Mouse (Mus musculus) spleen, adult 2 months (tissue): ENCODE data around the gene Abhd6. TPM values are rescaled to one million over a fixed set of nuclear protein-coding genes. Genes with fewer than 3 reads are reported as not detected.

Experiments
- DNase-seq, 2 experiments: peaks; one replicate each; pipeline versions ENCODE4 v3.0.0 to v3.0.0-alpha.2; 2012 to 2021; ENCODE audit warnings: low spot score in 2 of 2, low read depth in 1 of 2
- H3K27ac ChIP-seq: fragments of 200-500 bp; 2 replicates; pipeline ENCODE4 v1.5.1; 2012; ENCODE audit warnings: low read length, inconsistent platforms; ENCODE audit not compliant: insufficient read depth
- H3K27me3 ChIP-seq: fragments of 200-500 bp; 2 replicates; pipeline ENCODE4 v1.6.1; 2012; ENCODE audit warnings: mild to moderate bottlenecking, moderate library complexity, low read length, inconsistent platforms; ENCODE audit not compliant: control insufficient read depth, insufficient read depth
- H3K36me3 ChIP-seq: fragments of 200-500 bp; 2 replicates; pipeline ENCODE4 v1.6.1; 2012; ENCODE audit warnings: mild to moderate bottlenecking, low read length, inconsistent platforms; ENCODE audit not compliant: control insufficient read depth, insufficient read depth
- H3K4me1 ChIP-seq: fragments of 200-500 bp; 2 replicates; pipeline ENCODE4 v1.6.1; 2011; ENCODE audit warnings: inconsistent platforms; ENCODE audit not compliant: control insufficient read depth, insufficient read depth, insufficient read length
- H3K4me3 ChIP-seq: fragments of 200-500 bp; 2 replicates; pipeline ENCODE4 v1.5.1; 2011; ENCODE audit warnings: mild to moderate bottlenecking, inconsistent platforms; ENCODE audit not compliant: insufficient read depth, insufficient read length; ENCODE audit errors: extremely low read depth
- CTCF ChIP-seq: fragments of 200-500 bp; IDR thresholded peaks from 2 replicates; pipeline ENCODE4 v1.5.1; 2011; ENCODE audit warnings: mild to moderate bottlenecking, inconsistent platforms; ENCODE audit not compliant: insufficient read depth, insufficient read length, insufficient replicate concordance; ENCODE audit errors: extremely low read depth
- POLR2A ChIP-seq: fragments of 200-500 bp; IDR thresholded peaks from 2 replicates; pipeline ENCODE4 v1.6.1; 2011; ENCODE audit warnings: low read depth, low read length, inconsistent platforms
- WGBS: fragments of 180-500 bp; shearing (Covaris S2); methylation state at CpG from one replicate; pipeline ENCODE4 v1.1.7; 2018; 5-methylcytosine and 5-hydroxymethylcytosine counted together
- polyA plus RNA-seq: library from polyadenylated mRNA; depleted of rRNA; stranded (reverse); fragments of >200 nt; gene quantifications from 2 replicates; pipeline ENCODE4 v1.2.3, GENCODE M21; 2012

Abhd6 gene
- polyA plus RNA-seq, 1 experiment = 8.6 TPM

GRCm38 (mm10) chr14:8063835-8064785 is 61.4 kb downstream of the Abhd6 start:
- H3K4me3 ChIP-seq = no peak overlapping the region
- DNase-seq = no peak
- 77% methylated on average over 8 of the region's 8 CpGs for WGBS

GRCm38 (mm10) chr14:8080165-8080679 is 77.5 kb downstream of the Abhd6 start, which contains the start of gene Rpp14:
TSS of gene Rpp14 (plus strand) at chr14:8080367.
- Histone ChIP-seq H3K4me3 (peak within 1 kb of the TSS; percentile 74), H3K27me3 (no peaks in the 10 kb centered on the region), H3K36me3 (peaks cover 7% of the 10 kb centered on the region), H3K27ac (peak within 1 kb of the TSS; percentile 95), H3K4me1 (no peaks in the 10 kb centered on the region; the same call in 1 of the 2 replicates)
- TF ChIP-seq POLR2A (no peak; the same call in none of the 2 replicates), CTCF (peak; percentile 92)
- WGBS = under 1% methylated on average over 47 of the region's 47 CpGs
- DNase-seq = peak; percentile 92 to 94

More at GRCm38 (mm10) chr14:8063835-8064785, 61.4 kb downstream of the Abhd6 start:
- Histone ChIP-seq H3K4me1 (no peaks in the 10 kb centered on the region), H3K36me3 (no peaks in the 10 kb centered on the region), H3K27ac (no peak overlapping the region), H3K27me3 (no peaks in the 10 kb centered on the region)
- TF ChIP-seq CTCF = no peak
- no peak for TF ChIP-seq POLR2A

GRCm38 (mm10) chr14:8080718-8081117 is 78.0 kb downstream of the Abhd6 start:
- H3K27me3 ChIP-seq = no peaks in the 10 kb centered on the region
- under 1% methylated on average over 11 of the region's 11 CpGs for WGBS
- TF ChIP-seq CTCF (no peak), POLR2A (no peak)
- DNase-seq = no peak
- H3K4me1 ChIP-seq = no peaks in the 10 kb centered on the region; the same call in 1 of the 2 replicates
- H3K36me3 ChIP-seq = peaks cover 11% of the 10 kb centered on the region
- H3K27ac ChIP-seq = peak overlapping the region; percentile 95
- H3K4me3 ChIP-seq = peak overlapping the region; percentile 74

GRCm38 (mm10) chr14:8082949-8083348 is 80.2 kb downstream of the Abhd6 start:
- WGBS = 94% methylated on average over 1 of the region's 1 CpGs
- H3K27ac ChIP-seq = no peak overlapping the region
- peaks cover 19% of the 10 kb centered on the region for H3K36me3 ChIP-seq
- H3K4me1 ChIP-seq = no peaks in the 10 kb centered on the region; the same call in 1 of the 2 replicates
- no peak overlapping the region for H3K4me3 ChIP-seq
- no peak for DNase-seq
- no peak for TF ChIP-seq CTCF
- no peak for TF ChIP-seq POLR2A
- H3K27me3 ChIP-seq = no peaks in the 10 kb centered on the region

GRCm38 (mm10) chr14:8089016-8089415 is 86.3 kb downstream of the Abhd6 start:
- Histone ChIP-seq H3K4me3 (no peak overlapping the region), H3K27ac (no peak overlapping the region), H3K27me3 (no peaks in the 10 kb centered on the region), H3K4me1 (no peaks in the 10 kb centered on the region), H3K36me3 (peaks cover 35% of the 10 kb centered on the region)
- TF ChIP-seq CTCF = no peak
- TF ChIP-seq POLR2A = no peak
- 87% methylated on average over 2 of the region's 2 CpGs for WGBS
- DNase-seq = no peak

GRCm38 (mm10) chr14:8092573-8092972 is 89.9 kb downstream of the Abhd6 start:
- TF ChIP-seq CTCF (no peak), POLR2A (no peak)
- Histone ChIP-seq H3K27me3 (no peaks in the 10 kb centered on the region), H3K4me1 (peaks cover 6% of the 10 kb centered on the region; the same call in 1 of the 2 replicates), H3K27ac (no peak overlapping the region), H3K4me3 (no peak overlapping the region), H3K36me3 (peaks cover 22% of the 10 kb centered on the region)
- WGBS = 86% methylated on average over 2 of the region's 2 CpGs
- no peak for DNase-seq

GRCm38 (mm10) chr14:8093427-8093826 is 90.7 kb downstream of the Abhd6 start:
- Histone ChIP-seq H3K27me3 (no peaks in the 10 kb centered on the region), H3K4me3 (no peak overlapping the region), H3K36me3 (peaks cover 17% of the 10 kb centered on the region), H3K27ac (no peak overlapping the region), H3K4me1 (peaks cover 6% of the 10 kb centered on the region; the same call in 1 of the 2 replicates)
- no peak for DNase-seq
- no peak for TF ChIP-seq CTCF
- no peak for TF ChIP-seq POLR2A
- 68% methylated on average over 5 of the region's 5 CpGs for WGBS
